Mouse (Mus musculus) heart, embryonic 15.5 days (tissue): Measurements from ENCODE around the gene Kcnc3. TPM values are rescaled to one million over a fixed set of nuclear protein-coding genes. Genes with fewer than 3 reads are reported as not detected.
A peak's percentile ranks its signal among the peaks of the same experiment; 100 is the strongest.

Experiments used
- ATAC-seq: fragments of 200-750 bp; cut with Nextera tagmentation; replicated peaks from 2 replicates; pipeline ENCODE4 v1.8.0; 2017; ENCODE audit warnings: low read depth, moderate TSS enrichment; ENCODE audit not compliant: insufficient number of reproducible peaks, insufficient read depth, low FRiP score
- H3K27ac ChIP-seq: fragments of 300-500 bp; sonication (generic); 2 replicates; pipeline ENCODE4 v1.5.1; 2015; ENCODE audit warnings: mild to moderate bottlenecking, inconsistent platforms
- H3K27me3 ChIP-seq: fragments of 300-500 bp; sonication (generic); 2 replicates; pipeline ENCODE4 v1.6.1; 2015; ENCODE audit warnings: inconsistent platforms
- H3K36me3 ChIP-seq: fragments of 300-500 bp; sonication (generic); 2 replicates; pipeline ENCODE4 v1.6.1; 2015; ENCODE audit warnings: mild to moderate bottlenecking, inconsistent platforms
- H3K4me1 ChIP-seq: fragments of 300-500 bp; sonication (generic); replicated peaks from 2 replicates; pipeline ENCODE4 v1.6.1; 2015; ENCODE audit warnings: inconsistent platforms
- H3K4me2 ChIP-seq: fragments of 300-500 bp; sonication (generic); 2 replicates; pipeline ENCODE4 v1.6.1; 2015; ENCODE audit warnings: inconsistent platforms, mild to moderate bottlenecking, moderate library complexity
- H3K4me3 ChIP-seq: fragments of 300-500 bp; sonication (generic); 2 replicates; pipeline ENCODE4 v1.5.1; 2015; ENCODE audit warnings: mild to moderate bottlenecking, inconsistent platforms
- H3K9ac ChIP-seq: fragments of 300-500 bp; sonication (generic); 2 replicates; pipeline ENCODE4 v1.6.1; 2015; ENCODE audit warnings: mild to moderate bottlenecking, inconsistent platforms
- H3K9me3 ChIP-seq: fragments of 300-500 bp; sonication (generic); replicated peaks from 2 replicates; pipeline ENCODE4 v1.6.1; 2016; ENCODE audit warnings: inconsistent platforms
- WGBS: fragments of 180-500 bp; shearing (Covaris S2); methylation state at CpG from one replicate; pipeline ENCODE4 v1.1.7; 2015; ENCODE audit warnings: mixed read lengths; 5-methylcytosine and 5-hydroxymethylcytosine counted together
- polyA plus RNA-seq: library from polyadenylated mRNA; unstranded; fragments of >200 nt; fragmentation: Nextera tagmentation; extraction: Ambion mirVana; gene quantifications from 2 replicates; pipeline ENCODE4 v1.2.1, GENCODE M21; 2015

Gene Kcnc3
- polyA plus RNA-seq, 1 experiment from 2014 or later = 0.11 TPM

DNA sequence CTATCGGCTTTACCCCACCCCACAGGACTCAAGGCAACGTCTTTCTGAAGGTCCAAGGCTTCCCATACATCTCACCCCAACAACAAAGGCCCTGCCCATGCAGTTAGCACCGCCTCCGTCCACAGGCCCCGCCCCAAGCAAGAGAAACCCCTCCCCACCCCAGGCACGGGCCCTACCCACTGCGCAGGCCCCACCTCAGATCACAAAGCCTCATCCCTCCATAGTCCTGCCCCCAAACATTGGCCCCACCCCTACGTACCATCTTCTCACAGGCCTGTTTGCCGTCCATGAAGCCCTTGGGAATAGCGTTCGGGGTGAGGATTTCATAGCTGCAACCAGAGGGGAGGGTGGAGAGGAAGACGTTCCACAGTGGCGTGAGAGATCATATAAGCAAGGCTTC is 42.2 kb downstream of the Kcnc3 start:
- no peaks in the 10 kb centered on the region for H3K36me3 ChIP-seq
- H3K4me1 ChIP-seq = no peaks in the 10 kb centered on the region
- H3K27ac ChIP-seq = no peak overlapping the region
- no peaks in the 10 kb centered on the region for H3K9me3 ChIP-seq
- no peak overlapping the region for H3K9ac ChIP-seq
- ATAC-seq = no peak
- peaks cover 54% of the 10 kb centered on the region for H3K27me3 ChIP-seq
- no peak overlapping the region for H3K4me3 ChIP-seq
- 23% methylated on average over 13 of the region's 13 CpGs for WGBS
- H3K4me2 ChIP-seq = no peak overlapping the region

GRCm38 (mm10) chr7:44633407-44633806 is 42.9 kb downstream of the Kcnc3 start:
- H3K36me3 ChIP-seq = no peaks in the 10 kb centered on the region
- no peak overlapping the region for H3K4me3 ChIP-seq
- H3K9me3 ChIP-seq = no peaks in the 10 kb centered on the region
- H3K4me2 ChIP-seq = no peak overlapping the region
- ATAC-seq = no peak
- no peaks in the 10 kb centered on the region for H3K4me1 ChIP-seq
- H3K27ac ChIP-seq = no peak overlapping the region
- H3K9ac ChIP-seq = no peak overlapping the region
- peaks cover 57% of the 10 kb centered on the region for H3K27me3 ChIP-seq
- 14% methylated on average over 15 of the region's 15 CpGs for WGBS

GRCm38 (mm10) chr7:44636684-44637083 is 46.2 kb downstream of the Kcnc3 start:
- peaks cover 83% of the 10 kb centered on the region for H3K27me3 ChIP-seq
- no peak for ATAC-seq
- no peak overlapping the region for H3K4me3 ChIP-seq
- H3K9me3 ChIP-seq = no peaks in the 10 kb centered on the region
- H3K27ac ChIP-seq = no peak overlapping the region
- H3K4me1 ChIP-seq = 0 out of 2 replicates have a peak, but pooled peaks cover 3% of the 10 kb centered on the region
- 79% methylated on average over 9 of the region's 9 CpGs for WGBS
- H3K36me3 ChIP-seq = no peaks in the 10 kb centered on the region
- no peak overlapping the region for H3K9ac ChIP-seq
- no peak overlapping the region for H3K4me2 ChIP-seq

- Histone ChIP-seq H3K27me3 (peaks cover 82% of the 10 kb centered on the region), H3K4me2 (no peak overlapping the region), H3K36me3 (no peaks in the 10 kb centered on the region), H3K9ac (no peak overlapping the region), H3K4me3 (no peak overlapping the region), H3K27ac (no peak overlapping the region), H3K9me3 (no peaks in the 10 kb centered on the region), H3K4me1 (0 out of 2 replicates have a peak, but pooled peaks cover 3% of the 10 kb centered on the region)
- no peak for ATAC-seq
- WGBS = 5% methylated on average over 16 of the region's 16 CpGs
Observed at GRCm38 (mm10) chr7:44638663-44639062, 48.2 kb downstream of the Kcnc3 start.

DNA sequence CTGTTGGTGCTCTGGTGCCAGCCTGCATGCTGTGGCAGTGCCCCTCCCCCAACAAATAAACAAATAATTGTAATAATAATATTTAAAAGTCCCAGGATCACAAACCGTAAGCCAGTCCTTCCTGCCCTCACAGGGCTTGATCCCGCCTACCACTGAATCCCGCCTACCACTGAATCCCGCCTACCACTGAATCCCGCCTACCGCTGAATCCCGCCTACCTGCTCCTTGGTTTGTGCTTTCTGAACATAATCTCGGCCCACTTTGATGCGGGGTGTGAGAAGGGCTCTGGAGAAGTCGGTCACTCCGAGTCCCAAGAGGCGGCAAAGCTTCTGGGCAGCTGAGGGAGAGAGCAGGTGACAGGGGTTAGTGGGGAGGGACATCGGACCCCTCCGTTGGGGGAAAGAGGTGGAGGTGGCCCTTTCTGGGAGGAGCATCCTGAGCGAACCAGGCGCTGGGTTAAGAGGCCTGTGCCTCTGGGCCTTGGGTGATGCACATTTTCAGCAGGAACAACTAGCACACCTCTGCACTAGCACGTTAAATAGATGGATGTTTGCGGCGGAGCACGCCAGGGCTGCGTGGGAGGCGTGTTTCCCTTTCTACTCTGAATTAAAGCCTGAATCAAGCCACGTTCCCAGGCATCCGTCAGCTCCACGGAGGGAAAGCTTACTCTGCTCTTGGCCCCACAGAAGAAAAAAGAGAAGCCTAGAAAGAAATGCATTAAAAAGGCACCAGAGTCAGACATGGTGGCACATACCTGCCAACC is 50.6 kb downstream of the Kcnc3 start:
- Histone ChIP-seq H3K4me2 (peak overlapping the region; percentile 25; the same call in 1 of the 2 replicates), H3K36me3 (no peaks in the 10 kb centered on the region), H3K27ac (no peak overlapping the region), H3K4me1 (0 out of 2 replicates have a peak, but pooled peaks cover 3% of the 10 kb centered on the region), H3K9me3 (no peaks in the 10 kb centered on the region), H3K27me3 (peaks cover 89% of the 10 kb centered on the region), H3K4me3 (no peak overlapping the region), H3K9ac (no peak overlapping the region)
- ATAC-seq = no peak
- WGBS = 12% methylated on average over 25 of the region's 25 CpGs

GRCm38 (mm10) chr7:44641887-44642286 is 51.4 kb downstream of the Kcnc3 start:
- no peak overlapping the region for H3K27ac ChIP-seq
- H3K4me1 ChIP-seq = 0 out of 2 replicates have a peak, but pooled peaks cover 3% of the 10 kb centered on the region
- H3K27me3 ChIP-seq = peaks cover 87% of the 10 kb centered on the region
- H3K9me3 ChIP-seq = no peaks in the 10 kb centered on the region
- ATAC-seq = no peak
- WGBS = 22% methylated on average over 8 of the region's 8 CpGs
- no peaks in the 10 kb centered on the region for H3K36me3 ChIP-seq
- no peak overlapping the region for H3K4me3 ChIP-seq
- H3K4me2 ChIP-seq = no peak overlapping the region
- no peak overlapping the region for H3K9ac ChIP-seq

- H3K27ac ChIP-seq = no peak overlapping the region
- H3K36me3 ChIP-seq = no peaks in the 10 kb centered on the region
- H3K9me3 ChIP-seq = no peaks in the 10 kb centered on the region
- H3K4me3 ChIP-seq = no peak overlapping the region
- ATAC-seq = no peak
- WGBS = 69% methylated on average over 5 of the region's 5 CpGs
- H3K4me2 ChIP-seq = no peak overlapping the region
- H3K27me3 ChIP-seq = peaks cover 68% of the 10 kb centered on the region
- 0 out of 2 replicates have a peak, but pooled peaks cover 5% of the 10 kb centered on the region for H3K4me1 ChIP-seq
- H3K9ac ChIP-seq = no peak overlapping the region
Observed at GRCm38 (mm10) chr7:44645256-44645655, 54.8 kb downstream of the Kcnc3 start.

DNA sequence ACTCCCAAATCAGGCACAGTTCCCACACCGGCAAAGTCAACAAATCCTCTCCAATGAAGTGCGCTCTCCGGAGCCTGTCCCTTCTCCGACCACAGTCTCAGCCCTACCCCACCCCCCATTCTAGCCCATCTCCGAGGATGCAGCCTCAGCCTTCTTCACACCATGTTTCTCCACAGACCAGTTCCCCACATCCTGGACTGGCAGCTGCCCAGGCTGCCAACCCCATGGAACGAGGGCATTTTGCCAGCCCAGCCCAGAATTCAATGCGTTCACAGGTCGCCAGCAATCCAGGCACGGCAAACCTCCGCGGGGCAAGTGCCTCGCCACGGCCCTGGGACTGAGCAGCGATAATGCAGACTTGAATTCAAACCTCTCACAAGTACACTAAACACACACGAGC is 55.5 kb downstream of the Kcnc3 start:
- Histone ChIP-seq H3K27me3 (peaks cover 64% of the 10 kb centered on the region), H3K36me3 (no peaks in the 10 kb centered on the region), H3K4me2 (no peak overlapping the region), H3K27ac (no peak overlapping the region), H3K9ac (no peak overlapping the region), H3K4me3 (no peak overlapping the region), H3K9me3 (no peaks in the 10 kb centered on the region), H3K4me1 (0 out of 2 replicates have a peak, but pooled peaks cover 4% of the 10 kb centered on the region)
- 27% methylated on average over 15 of the region's 15 CpGs for WGBS
- no peak for ATAC-seq

GRCm38 (mm10) chr7:44647042-44647724 is 56.7 kb downstream of the Kcnc3 start:
- Histone ChIP-seq H3K4me1 (0 out of 2 replicates have a peak, but pooled peaks cover 2% of the 10 kb centered on the region), H3K4me2 (no peak overlapping the region), H3K36me3 (no peaks in the 10 kb centered on the region), H3K9ac (no peak overlapping the region), H3K4me3 (no peak overlapping the region), H3K27me3 (peaks cover 51% of the 10 kb centered on the region), H3K9me3 (no peaks in the 10 kb centered on the region), H3K27ac (no peak overlapping the region)
- WGBS = 53% methylated on average over 7 of the region's 7 CpGs
- ATAC-seq = no peak

- Histone ChIP-seq H3K27ac (no peak overlapping the region), H3K9ac (no peak overlapping the region), H3K36me3 (no peaks in the 10 kb centered on the region), H3K4me3 (no peak overlapping the region), H3K4me1 (0 out of 2 replicates have a peak, but pooled peaks cover 2% of the 10 kb centered on the region), H3K9me3 (no peaks in the 10 kb centered on the region), H3K4me2 (no peak overlapping the region), H3K27me3 (peaks cover 46% of the 10 kb centered on the region)
- WGBS = 53% methylated on average over 10 of the region's 10 CpGs
- ATAC-seq = no peak
Observed at GRCm38 (mm10) chr7:44647729-44648128, 57.3 kb downstream of the Kcnc3 start.

- Histone ChIP-seq H3K9ac (no peak overlapping the region), H3K27ac (no peak overlapping the region), H3K4me1 (0 out of 2 replicates have a peak, but pooled peaks cover 2% of the 10 kb centered on the region), H3K27me3 (peaks cover 33% of the 10 kb centered on the region), H3K9me3 (no peaks in the 10 kb centered on the region), H3K4me2 (no peak overlapping the region), H3K4me3 (no peak overlapping the region), H3K36me3 (no peaks in the 10 kb centered on the region)
- WGBS = 68% methylated on average over 8 of the region's 8 CpGs
- no peak for ATAC-seq
Observed at GRCm38 (mm10) chr7:44649094-44649610, 58.7 kb downstream of the Kcnc3 start.
